Mouse (Mus musculus): ENCODE results near the gene Sf1.

- TF ChIP-seq CTCF (IDR thresholded peaks at IDR 0.05; ENCODE audit: low read depth, low read length) (no peak), POLR2A (IDR thresholded peaks at IDR 0.05; ENCODE audit: insufficient read depth, low read length) (no peak)
Observed at GRCm38 (mm10) chr19:6318145-6318544, 45.3 kb upstream of the Sf1 start.
